8 mouse cellular contexts compared by ENCODE assay signal in the genomic region with DNA sequence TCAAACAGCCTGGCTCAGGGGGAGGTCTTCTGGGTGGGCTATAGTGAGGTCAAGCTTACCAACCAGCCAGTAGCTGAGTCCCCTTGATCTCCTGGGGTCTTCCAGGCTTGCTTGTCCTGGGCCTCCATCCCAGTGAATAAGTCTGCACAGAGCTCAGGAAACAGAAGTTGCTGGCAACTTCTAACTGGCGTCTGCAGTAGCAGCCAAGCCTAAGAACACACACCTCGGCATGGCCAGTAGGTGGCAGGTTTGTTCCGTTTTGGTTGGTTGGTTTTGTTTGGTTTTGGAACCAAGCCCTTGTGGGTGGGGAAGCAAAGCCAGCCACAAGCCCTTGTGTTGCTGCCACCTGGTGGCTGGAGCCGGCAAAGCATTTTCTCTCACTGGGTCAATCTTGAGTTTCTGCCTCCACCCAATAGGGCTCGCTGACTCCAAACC. TPM values are rescaled to one million over a fixed set of nuclear protein-coding genes. Genes with fewer than 3 reads are reported as not detected.
DNase-seq lines count a peak whose midpoint lies in the region; ATAC-seq and TF ChIP-seq lines count a peak whose summit lies in the region.

No protein-coding gene starts in this region.

- TF ChIP-seq POLR2A in cortical plate, adult 2 months (IDR thresholded peaks at IDR 0.05; ENCODE audit: extremely low read depth, insufficient read depth, low read length), result peak; percentile 36; the same call in 1 of the 2 replicates

- no peaks in the 10 kb centered on the region for H3K27me3 ChIP-seq in hindbrain, postnatal 0 days (ENCODE audit: insufficient read depth, low read length)

- H3K36me3 ChIP-seq in hindbrain, postnatal 0 days (ENCODE audit: insufficient read depth, low read length), result peaks cover 11% of the 10 kb centered on the region; the same call in 1 of the 2 replicates

- peak; percentile 95 for TF ChIP-seq CTCF in cortical plate, adult 2 months (IDR thresholded peaks at IDR 0.05; ENCODE audit: extremely low read depth, insufficient read depth, low read length)
- peak; percentile 99 for TF ChIP-seq CTCF in hindbrain, postnatal 0 days (IDR thresholded peaks at IDR 0.05; ENCODE audit: low read depth)

- WGBS in hindbrain, postnatal 0 days, result 0% methylated on average over 5 of the region's 5 CpGs

- H3K4me1 ChIP-seq in cortical plate, adult 2 months (ENCODE audit: control insufficient read depth, insufficient read depth, low read length), result peaks cover 4% of the 10 kb centered on the region; the same call in 1 of the 2 replicates
- H3K4me1 ChIP-seq in hindbrain, postnatal 0 days (ENCODE audit: insufficient read depth, low read length), result no peaks in the 10 kb centered on the region

- peak; percentile 99 for ATAC-seq in activated CD4-positive, CD25-positive, alpha-beta regulatory T cell, adult 4 months
- peak; percentile 83 for ATAC-seq in hindbrain, postnatal 0 days

- DNase-seq in gastrocnemius, adult 8-10 months (ENCODE audit: low spot score in 2 of 2), result peak; percentile 89 to 90
- DNase-seq in hindbrain, postnatal 0 days (ENCODE audit: low spot score), result peak; percentile 98
- DNase-seq in left cerebral cortex, adult 18-20 months (ENCODE audit: low spot score in 2 of 2), result peak; percentile 98 to 99
- peak; percentile 93 to 98 for DNase-seq in lung, postnatal 4 days
- DNase-seq in retina, postnatal 7 days (ENCODE audit: low read depth, low spot score), result peak; percentile 93
- peak; percentile 93 to 97 for DNase-seq in urinary bladder, adult 18-20 months (ENCODE audit: low spot score in 2 of 2)

- H3K4me2 ChIP-seq in hindbrain, postnatal 0 days (ENCODE audit: low read depth, low read length), result no peak overlapping the region

- H3K27ac ChIP-seq in cortical plate, adult 2 months (ENCODE audit: insufficient read depth, low read length), result no peak overlapping the region
- H3K27ac ChIP-seq in hindbrain, postnatal 0 days, result no peak overlapping the region

- H3K9ac ChIP-seq in hindbrain, postnatal 0 days (replicated peaks; ENCODE audit: low read length), result no peak overlapping the region

- no peaks in the 10 kb centered on the region for H3K9me3 ChIP-seq in hindbrain, postnatal 0 days (ENCODE audit: low read length)

- H3K4me3 ChIP-seq in cortical plate, adult 2 months (ENCODE audit: insufficient read depth, low read length), result no peak overlapping the region
- H3K4me3 ChIP-seq in hindbrain, postnatal 0 days (ENCODE audit: low read length), result no peak overlapping the region

RNA-seq across cellular contexts. Expression of a gene that starts 5.5 kb away (rescaled TPM):
- 10 to 100 TPM in 1 of 2 experiments, 1 to 10 TPM in 1; 7.8 to 10.3 TPM for polyA plus RNA-seq in activated CD4-positive, CD25-positive, alpha-beta regulatory T cell, adult 4 months (2017; shearing (Covaris generic))
- polyA plus RNA-seq in cortical plate, adult 2 months (2012; rRNA removed), result 29.9 and 35.5 TPM in 2 replicates
- total RNA-seq in gastrocnemius, adult 8-10 months (2022), result not detected
- 11.0 and 15.0 TPM in 2 replicates for total RNA-seq in hindbrain, postnatal 0 days (2014; rRNA removed)
- 8.4 and 11.0 TPM in 2 replicates for polyA plus RNA-seq in hindbrain, postnatal 0 days (2015; fragmentation: Nextera tagmentation; extraction: Ambion mirVana)
- 10 to 100 TPM; 17.8 to 18.1 TPM for total RNA-seq in left cerebral cortex, adult 18-20 months (2021)

RNA-seq across cellular contexts. Expression of a gene that starts 24.4 kb away (rescaled TPM):
- not detected for polyA plus RNA-seq in activated CD4-positive, CD25-positive, alpha-beta regulatory T cell, adult 4 months (2017; shearing (Covaris generic))
- 0.08 TPM in 1 of 2 replicates, not detected in the other for polyA plus RNA-seq in cortical plate, adult 2 months (2012; rRNA removed)
- not detected for total RNA-seq in gastrocnemius, adult 8-10 months (2022)
- total RNA-seq in hindbrain, postnatal 0 days (2014; rRNA removed), result 0.36 TPM in 1 of 2 replicates, not detected in the other
- polyA plus RNA-seq in hindbrain, postnatal 0 days (2015; fragmentation: Nextera tagmentation; extraction: Ambion mirVana), result 0.11 and 0.19 TPM in 2 replicates
- total RNA-seq in left cerebral cortex, adult 18-20 months (2021), result under 1 TPM; 0.26 to 0.49 TPM

RNA-seq across cellular contexts. Expression of a gene that starts 26.2 kb away (rescaled TPM):
- under 1 TPM; 0.33 to 0.65 TPM for polyA plus RNA-seq in activated CD4-positive, CD25-positive, alpha-beta regulatory T cell, adult 4 months (2017; shearing (Covaris generic))
- 60.0 and 61.5 TPM in 2 replicates for polyA plus RNA-seq in cortical plate, adult 2 months (2012; rRNA removed)
- 10 to 100 TPM in 2 of 4 experiments, 1 to 10 TPM in 2; 8.9 to 12.5 (median 9.6) TPM for total RNA-seq in gastrocnemius, adult 8-10 months (2022)
- total RNA-seq in hindbrain, postnatal 0 days (2014; rRNA removed), result 94.8 and 95.3 TPM in 2 replicates
- polyA plus RNA-seq in hindbrain, postnatal 0 days (2015; fragmentation: Nextera tagmentation; extraction: Ambion mirVana), result 28.1 and 30.6 TPM in 2 replicates
- total RNA-seq in left cerebral cortex, adult 18-20 months (2021), result 100 to 1,000 TPM; 148 to 155 TPM

RNA-seq across cellular contexts. Expression of a gene that starts 55.9 kb away (rescaled TPM):
- 100 to 1,000 TPM; 146 to 151 TPM for polyA plus RNA-seq in activated CD4-positive, CD25-positive, alpha-beta regulatory T cell, adult 4 months (2017; shearing (Covaris generic))
- polyA plus RNA-seq in cortical plate, adult 2 months (2012; rRNA removed), result 188 and 204 TPM in 2 replicates
- total RNA-seq in gastrocnemius, adult 8-10 months (2022), result 100 to 1,000 TPM; 106 to 124 (median 111) TPM
- 122 and 137 TPM in 2 replicates for total RNA-seq in hindbrain, postnatal 0 days (2014; rRNA removed)
- polyA plus RNA-seq in hindbrain, postnatal 0 days (2015; fragmentation: Nextera tagmentation; extraction: Ambion mirVana), result 214 and 223 TPM in 2 replicates
- total RNA-seq in left cerebral cortex, adult 18-20 months (2021), result 100 to 1,000 TPM; 244 to 258 TPM

Comparison
In these comparisons a context has a peak if more than half of its experiments do, and no peak if none do; other contexts are left out.
1. RNA of a gene that starts 5.5 kb away (total RNA-seq): 17.8 to 18.1 TPM in left cerebral cortex, adult 18-20 months and 11.0 to 15.0 TPM in hindbrain, postnatal 0 days; not detected in gastrocnemius, adult 8-10 months; every median in the first group is over 10 times any median in the second.
2. Peak in every context shown above with its lines, with median percentiles within 50 percentile points of each other: DNase-seq.